Mouse (Mus musculus): ENCODE results near the gene Cachd1. TPM values are rescaled to one million over a fixed set of nuclear protein-coding genes. Genes with fewer than 3 reads are reported as not detected.

Gene Cachd1
- total and polyA plus RNA-seq, 2 experiments: 0.46 to 1.1 TPM

GRCm38 (mm10) chr4:100894142-100894541, 117.7 kb downstream of the Cachd1 start:
- Histone ChIP-seq H3K9ac (ENCODE audit: low read depth, low read length) (no peak overlapping the region), H3K4me3 (ENCODE audit: insufficient read depth, low read depth, low read length) (no peak overlapping the region), H3K4me1 (ENCODE audit: control insufficient read depth, insufficient read depth, low read length) (no peaks in the 10 kb centered on the region), H3K27me3 (ENCODE audit: control insufficient read depth, insufficient read depth, low read length) (no peaks in the 10 kb centered on the region), H3K27ac (replicated peaks; ENCODE audit: insufficient read depth, low read depth, low read length) (no peak overlapping the region), H3K79me2 (ENCODE audit: control insufficient read depth, insufficient read depth, low read length) (no peaks in the 10 kb centered on the region), H3K36me3 (ENCODE audit: control insufficient read depth, insufficient read depth, low read length) (no peaks in the 10 kb centered on the region)
- WGBS: 88% methylated on average over 2 of the region's 2 CpGs
- TF ChIP-seq CTCF (IDR thresholded peaks at IDR 0.05; ENCODE audit: low read depth, low read length) (no peak), POLR2A (IDR thresholded peaks at IDR 0.05; ENCODE audit: extremely low read depth, insufficient read depth, low read length) (no peak)
- no peak for DNase-seq (ENCODE audit: extremely low read depth, low read depth, low spot score)

GRCm38 (mm10) chr4:100896260-100897010, 120.0 kb downstream of the Cachd1 start:
- Histone ChIP-seq H3K79me2 (ENCODE audit: control insufficient read depth, insufficient read depth, low read length) (no peaks in the 10 kb centered on the region), H3K4me3 (ENCODE audit: insufficient read depth, low read depth, low read length) (no peak overlapping the region), H3K4me1 (ENCODE audit: control insufficient read depth, insufficient read depth, low read length) (no peaks in the 10 kb centered on the region), H3K27me3 (ENCODE audit: control insufficient read depth, insufficient read depth, low read length) (no peaks in the 10 kb centered on the region), H3K9ac (ENCODE audit: low read depth, low read length) (no peak overlapping the region), H3K27ac (replicated peaks; ENCODE audit: insufficient read depth, low read depth, low read length) (no peak overlapping the region), H3K36me3 (ENCODE audit: control insufficient read depth, insufficient read depth, low read length) (no peaks in the 10 kb centered on the region)
- TF ChIP-seq POLR2A (IDR thresholded peaks at IDR 0.05; ENCODE audit: extremely low read depth, insufficient read depth, low read length) (no peak), CTCF (IDR thresholded peaks at IDR 0.05; ENCODE audit: low read depth, low read length) (no peak)
- no peak for DNase-seq (ENCODE audit: extremely low read depth, low read depth, low spot score)
- 93% methylated on average over 8 of the region's 8 CpGs for WGBS

GRCm38 (mm10) chr4:100897943-100898342, 121.5 kb downstream of the Cachd1 start:
- Histone ChIP-seq H3K27me3 (ENCODE audit: control insufficient read depth, insufficient read depth, low read length) (no peaks in the 10 kb centered on the region), H3K79me2 (ENCODE audit: control insufficient read depth, insufficient read depth, low read length) (no peaks in the 10 kb centered on the region), H3K4me1 (ENCODE audit: control insufficient read depth, insufficient read depth, low read length) (no peaks in the 10 kb centered on the region), H3K36me3 (ENCODE audit: control insufficient read depth, insufficient read depth, low read length) (no peaks in the 10 kb centered on the region), H3K4me3 (ENCODE audit: insufficient read depth, low read depth, low read length) (no peak overlapping the region), H3K27ac (replicated peaks; ENCODE audit: insufficient read depth, low read depth, low read length) (no peak overlapping the region), H3K9ac (ENCODE audit: low read depth, low read length) (no peak overlapping the region)
- WGBS: 95% methylated on average over 3 of the region's 3 CpGs
- DNase-seq (ENCODE audit: extremely low read depth, low read depth, low spot score): no peak
- TF ChIP-seq CTCF (IDR thresholded peaks at IDR 0.05; ENCODE audit: low read depth, low read length) (no peak), POLR2A (IDR thresholded peaks at IDR 0.05; ENCODE audit: extremely low read depth, insufficient read depth, low read length) (no peak)

- 24% methylated on average over 9 of the region's 9 CpGs for WGBS
- no peak for TF ChIP-seq POLR2A (IDR thresholded peaks at IDR 0.05; ENCODE audit: extremely low read depth, insufficient read depth, low read length)
- no peak for TF ChIP-seq CTCF (IDR thresholded peaks at IDR 0.05; ENCODE audit: low read depth, low read length)
- Histone ChIP-seq H3K36me3 (ENCODE audit: control insufficient read depth, insufficient read depth, low read length) (no peaks in the 10 kb centered on the region), H3K27me3 (ENCODE audit: control insufficient read depth, insufficient read depth, low read length) (no peaks in the 10 kb centered on the region), H3K27ac (replicated peaks; ENCODE audit: insufficient read depth, low read depth, low read length) (no peak overlapping the region), H3K9ac (ENCODE audit: low read depth, low read length) (no peak overlapping the region), H3K79me2 (ENCODE audit: control insufficient read depth, insufficient read depth, low read length) (no peaks in the 10 kb centered on the region), H3K4me1 (ENCODE audit: control insufficient read depth, insufficient read depth, low read length) (peaks cover 4% of the 10 kb centered on the region; the same call in 1 of the 2 replicates), H3K4me3 (ENCODE audit: insufficient read depth, low read depth, low read length) (no peak overlapping the region)
- peak; percentile 64 for DNase-seq (ENCODE audit: extremely low read depth, low read depth, low spot score)
Measured at GRCm38 (mm10) chr4:100909694-100910340, 133.3 kb downstream of the Cachd1 start.

GRCm38 (mm10) chr4:100910605-100911330, 134.3 kb downstream of the Cachd1 start:
- no peaks in the 10 kb centered on the region for H3K79me2 ChIP-seq (ENCODE audit: control insufficient read depth, insufficient read depth, low read length)
- TF ChIP-seq CTCF (IDR thresholded peaks at IDR 0.05; ENCODE audit: low read depth, low read length) (no peak), POLR2A (IDR thresholded peaks at IDR 0.05; ENCODE audit: extremely low read depth, insufficient read depth, low read length) (no peak)
- no peak for DNase-seq (ENCODE audit: extremely low read depth, low read depth, low spot score)

More at GRCm38 (mm10) chr4:100910605-100911330, 134.3 kb downstream of the Cachd1 start:
- Histone ChIP-seq H3K9ac (ENCODE audit: low read depth, low read length) (no peak overlapping the region), H3K4me1 (ENCODE audit: control insufficient read depth, insufficient read depth, low read length) (peaks cover 4% of the 10 kb centered on the region; the same call in 1 of the 2 replicates), H3K4me3 (ENCODE audit: insufficient read depth, low read depth, low read length) (no peak overlapping the region), H3K36me3 (ENCODE audit: control insufficient read depth, insufficient read depth, low read length) (no peaks in the 10 kb centered on the region), H3K27ac (replicated peaks; ENCODE audit: insufficient read depth, low read depth, low read length) (no peak overlapping the region), H3K27me3 (ENCODE audit: control insufficient read depth, insufficient read depth, low read length) (no peaks in the 10 kb centered on the region)
- 67% methylated on average over 11 of the region's 11 CpGs for WGBS
